ENCODE assay signal across 11 mouse cellular contexts in the genomic region with DNA sequence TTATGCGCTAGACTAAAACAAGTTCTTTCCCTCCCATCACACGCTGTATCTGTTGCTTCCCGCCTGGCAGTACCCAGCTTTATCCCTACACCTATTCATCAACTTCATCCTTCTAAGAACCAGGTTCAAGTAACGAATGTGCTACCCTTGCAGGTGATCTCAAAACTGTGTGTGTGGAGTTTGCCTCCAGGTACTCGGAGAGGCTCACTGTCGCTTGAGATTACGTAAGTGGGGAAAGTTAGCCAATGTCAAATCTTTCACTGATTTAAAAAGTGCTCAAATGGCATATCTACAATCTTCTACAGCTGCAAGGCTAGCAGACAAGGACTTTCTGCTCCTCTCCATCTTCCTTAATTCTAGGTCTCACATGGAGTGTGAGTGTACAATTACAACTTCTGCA. TPM values are rescaled to one million over a fixed set of nuclear protein-coding genes. Genes with fewer than 3 reads are reported as not detected.
DNase-seq lines count a peak whose midpoint lies in the region; ATAC-seq and TF ChIP-seq lines count a peak whose summit lies in the region.
"Had no signal": no experiment of that assay in that cellular context is flagged by ENCODE, and none has a peak within 500 bp of the region (broad histone marks: within the 10 kb centered on the region; RNA-seq: fewer than 3 reads in every experiment).

No protein-coding gene starts in this region.

- H3K9ac ChIP-seq in heart, embryonic 11.5 days (ENCODE audit: low read depth, low read length) = 0 out of 2 replicates have a peak overlapping the region, but pooled peaks have one; percentile 10
- 0 out of 2 replicates have a peak overlapping the region, but pooled peaks have one; percentile 1 for H3K9ac ChIP-seq in midbrain, embryonic 14.5 days (replicated peaks; ENCODE audit: low read length)
- no peak overlapping the region for H3K9ac ChIP-seq in midbrain, postnatal 0 days (replicated peaks; ENCODE audit: low read length, poor library complexity, severe bottlenecking)
- peak overlapping the region; percentile 0; the same call in 1 of the 2 replicates for H3K9ac ChIP-seq in stomach, postnatal 0 days (ENCODE audit: low read length)

- H3K4me1 ChIP-seq in heart, embryonic 11.5 days (ENCODE audit: control insufficient read depth, insufficient read depth, low read length) = peaks cover 18% of the 10 kb centered on the region
- H3K4me1 ChIP-seq in midbrain, embryonic 14.5 days (ENCODE audit: control insufficient read depth, insufficient read depth, low read length) = peaks cover 21% of the 10 kb centered on the region
- peaks cover 4% of the 10 kb centered on the region; the same call in 1 of the 2 replicates for H3K4me1 ChIP-seq in midbrain, postnatal 0 days (ENCODE audit: insufficient read depth, low read length)
- H3K4me1 ChIP-seq in stomach, postnatal 0 days (replicated peaks; ENCODE audit: control insufficient read depth, insufficient read depth) = peaks cover 3% of the 10 kb centered on the region; the same call in 1 of the 2 replicates

- peak overlapping the region; percentile 64 for H3K4me2 ChIP-seq in heart, embryonic 11.5 days
- H3K4me2 ChIP-seq in midbrain, embryonic 14.5 days (ENCODE audit: low read length) = peak overlapping the region; percentile 11
- no peak overlapping the region for H3K4me2 ChIP-seq in midbrain, postnatal 0 days (ENCODE audit: low read depth, low read length, poor library complexity, severe bottlenecking)
- peak overlapping the region; percentile 33 for H3K4me2 ChIP-seq in stomach, postnatal 0 days (replicated peaks; ENCODE audit: low read depth)

- no peaks in the 10 kb centered on the region for H3K9me3 ChIP-seq in heart, embryonic 11.5 days (replicated peaks; ENCODE audit: control insufficient read depth, low read length)
- no peaks in the 10 kb centered on the region for H3K9me3 ChIP-seq in midbrain, embryonic 14.5 days (ENCODE audit: control insufficient read depth, low read length)
- H3K9me3 ChIP-seq in midbrain, postnatal 0 days (ENCODE audit: low read length) = no peaks in the 10 kb centered on the region
- no peaks in the 10 kb centered on the region for H3K9me3 ChIP-seq in stomach, postnatal 0 days (ENCODE audit: control insufficient read depth, low read length)
- H3K9me3 ChIP-seq: midbrain, embryonic 15.5 days had no signal

- H3K36me3 ChIP-seq in heart, embryonic 11.5 days (ENCODE audit: control insufficient read depth, insufficient read depth, low read length) = no peaks in the 10 kb centered on the region; the same call in 1 of the 2 replicates
- H3K36me3 ChIP-seq in midbrain, embryonic 14.5 days (ENCODE audit: control insufficient read depth, insufficient read depth, low read length) = no peaks in the 10 kb centered on the region
- H3K36me3 ChIP-seq in midbrain, postnatal 0 days (ENCODE audit: insufficient read depth, low read length) = no peaks in the 10 kb centered on the region
- H3K36me3 ChIP-seq in stomach, postnatal 0 days (ENCODE audit: control insufficient read depth, insufficient read depth, low read length) = no peaks in the 10 kb centered on the region
- H3K36me3 ChIP-seq: midbrain, embryonic 15.5 days had no signal

- TF ChIP-seq CTCF in midbrain, postnatal 0 days (IDR thresholded peaks at IDR 0.05) = no peak
- TF ChIP-seq CTCF in stomach, postnatal 0 days (IDR thresholded peaks at IDR 0.05; ENCODE audit: low read depth) = no peak

- peak overlapping the region; percentile 8; the same call in 1 of the 2 replicates for H3K4me3 ChIP-seq in heart, embryonic 11.5 days (ENCODE audit: low read depth, low read length)
- no peak overlapping the region for H3K4me3 ChIP-seq in midbrain, embryonic 14.5 days (replicated peaks; ENCODE audit: low read depth, low read length)
- no peak overlapping the region for H3K4me3 ChIP-seq in midbrain, postnatal 0 days (ENCODE audit: low read depth, low read length)
- no peak overlapping the region for H3K4me3 ChIP-seq in stomach, postnatal 0 days (ENCODE audit: low read depth, low read length)

- no peak for DNase-seq in heart, postnatal 4 days
- no peak for DNase-seq in midbrain, embryonic 14.5 days
- DNase-seq in midbrain, postnatal 0 days (ENCODE audit: low spot score) = no peak
- peak; percentile 48 to 64 for DNase-seq in kidney, postnatal 36 days
- no peak for DNase-seq in stomach, postnatal 0 days (ENCODE audit: low spot score)
- no peak for DNase-seq in gastrocnemius, adult 8-10 months (ENCODE audit: low spot score in 2 of 2)
- no peak for DNase-seq in urinary bladder, postnatal 25 days (ENCODE audit: low spot score)
- DNase-seq: cerebellum, postnatal 25 days; right cerebral cortex, postnatal 25 days had no signal

- WGBS in heart, embryonic 11.5 days (ENCODE audit: insufficient replicate concordance) = 84% methylated on average over 7 of the region's 7 CpGs
- WGBS in midbrain, embryonic 14.5 days = 90% methylated on average over 7 of the region's 7 CpGs
- 86% methylated on average over 7 of the region's 7 CpGs for WGBS in midbrain, postnatal 0 days
- 52% methylated on average over 7 of the region's 7 CpGs for WGBS in stomach, postnatal 0 days

- H3K27ac ChIP-seq in heart, embryonic 11.5 days (ENCODE audit: low read depth, low read length) = no peak overlapping the region
- no peak overlapping the region for H3K27ac ChIP-seq in midbrain, embryonic 14.5 days (replicated peaks; ENCODE audit: low read depth, low read length)
- no peak overlapping the region for H3K27ac ChIP-seq in midbrain, postnatal 0 days (ENCODE audit: low read depth, low read length)
- no peak overlapping the region for H3K27ac ChIP-seq in stomach, postnatal 0 days (replicated peaks)
- H3K27ac ChIP-seq: midbrain, embryonic 15.5 days had no signal

- no peak for ATAC-seq in heart, embryonic 11.5 days (replicated peaks; ENCODE audit: insufficient number of reproducible peaks, low FRiP score, low TSS enrichment)
- ATAC-seq in midbrain, embryonic 14.5 days (ENCODE audit: low FRiP score, low TSS enrichment) = no peak
- no peak for ATAC-seq in midbrain, postnatal 0 days (ENCODE audit: low FRiP score)
- no peak for ATAC-seq in stomach, postnatal 0 days (ENCODE audit: low FRiP score, low TSS enrichment)
- ATAC-seq: midbrain, embryonic 15.5 days had no signal

- no peak for TF ChIP-seq EP300 in stomach, postnatal 0 days (optimal IDR thresholded peaks at IDR 0.05)

- H3K27me3 ChIP-seq in heart, embryonic 11.5 days (ENCODE audit: control insufficient read depth, insufficient read depth, low read length) = no peaks in the 10 kb centered on the region
- H3K27me3 ChIP-seq in midbrain, embryonic 14.5 days (ENCODE audit: control insufficient read depth, insufficient read depth, low read length) = no peaks in the 10 kb centered on the region
- no peaks in the 10 kb centered on the region for H3K27me3 ChIP-seq in midbrain, postnatal 0 days (ENCODE audit: insufficient read depth, low read length)
- H3K27me3 ChIP-seq in stomach, postnatal 0 days (ENCODE audit: control insufficient read depth, insufficient read depth, low read length) = no peaks in the 10 kb centered on the region
- H3K27me3 ChIP-seq: midbrain, embryonic 15.5 days had no signal

RNA-seq across cellular contexts. Expression of a gene that starts 20.8 kb away (rescaled TPM):
- polyA plus RNA-seq in heart, embryonic 11.5 days (2014; fragmentation: Nextera tagmentation; extraction: Ambion mirVana) = 52.5 and 59.9 TPM in 2 replicates
- 10 to 100 TPM; 57.9 to 66.3 TPM for total RNA-seq in heart, postnatal 4 days (2021)
- polyA plus RNA-seq in midbrain, embryonic 14.5 days (2014; fragmentation: Nextera tagmentation; extraction: Ambion mirVana) = 67.4 and 86.3 TPM in 2 replicates
- total RNA-seq in midbrain, postnatal 0 days (2014; rRNA removed) = 88.0 and 114 TPM in 2 replicates
- polyA plus RNA-seq in midbrain, postnatal 0 days (2015; fragmentation: Nextera tagmentation; extraction: Ambion mirVana) = 106 and 112 TPM in 2 replicates
- polyA plus RNA-seq in stomach, postnatal 0 days (2015; fragmentation: Nextera tagmentation; extraction: Ambion mirVana) = 86.4 and 92.6 TPM in 2 replicates
- 10 to 100 TPM; 70.5 to 96.6 (median 85.7) TPM for total RNA-seq in gastrocnemius, adult 8-10 months (2022)

RNA-seq across cellular contexts. Expression of a gene that starts 37.5 kb away (rescaled TPM):
- 0.11 and 0.18 TPM in 2 replicates for polyA plus RNA-seq in heart, embryonic 11.5 days (2014; fragmentation: Nextera tagmentation; extraction: Ambion mirVana)
- total RNA-seq in heart, postnatal 4 days (2021) = under 1 TPM; 0.21 to 0.32 TPM
- not detected in 2 replicates for polyA plus RNA-seq in midbrain, embryonic 14.5 days (2014; fragmentation: Nextera tagmentation; extraction: Ambion mirVana)
- total RNA-seq in midbrain, postnatal 0 days (2014; rRNA removed) = 0.11 TPM in 1 of 2 replicates, not detected in the other
- not detected in 2 replicates for polyA plus RNA-seq in midbrain, postnatal 0 days (2015; fragmentation: Nextera tagmentation; extraction: Ambion mirVana)
- polyA plus RNA-seq in stomach, postnatal 0 days (2015; fragmentation: Nextera tagmentation; extraction: Ambion mirVana) = 5.4 and 5.8 TPM in 2 replicates
- under 1 TPM in 1 of 4 experiments, not detected in 3; 0.10 TPM for total RNA-seq in gastrocnemius, adult 8-10 months (2022)
- polyA plus RNA-seq: midbrain, embryonic 15.5 days had no signal

RNA-seq across cellular contexts. Expression of a gene that starts 50.5 kb away (rescaled TPM):
- polyA plus RNA-seq in heart, embryonic 11.5 days (2014; fragmentation: Nextera tagmentation; extraction: Ambion mirVana) = 719 and 795 TPM in 2 replicates
- total RNA-seq in heart, postnatal 4 days (2021) = 100 to 1,000 TPM; 896 to 908 TPM
- 670 and 732 TPM in 2 replicates for polyA plus RNA-seq in midbrain, embryonic 14.5 days (2014; fragmentation: Nextera tagmentation; extraction: Ambion mirVana)
- 1,124 and 1,179 TPM in 2 replicates for total RNA-seq in midbrain, postnatal 0 days (2014; rRNA removed)
- polyA plus RNA-seq in midbrain, postnatal 0 days (2015; fragmentation: Nextera tagmentation; extraction: Ambion mirVana) = 561 and 573 TPM in 2 replicates
- polyA plus RNA-seq in stomach, postnatal 0 days (2015; fragmentation: Nextera tagmentation; extraction: Ambion mirVana) = 856 and 899 TPM in 2 replicates
- 100 to 1,000 TPM; 671 to 819 (median 724) TPM for total RNA-seq in gastrocnemius, adult 8-10 months (2022)

Comparison
In these comparisons a context has a peak if more than half of its experiments do, and no peak if none do; other contexts are left out.
1. DNase-seq: peak in kidney, postnatal 36 days (2 of 2); none in heart, postnatal 4 days (single experiment), midbrain, embryonic 14.5 days (single experiment), midbrain, postnatal 0 days (single experiment), stomach, postnatal 0 days (single experiment), gastrocnemius, adult 8-10 months (0 of 2) and urinary bladder, postnatal 25 days (single experiment).